Mouse (Mus musculus) CH12.LX (cell line): ENCODE results near the gene Gnl3l. TPM values are rescaled to one million over a fixed set of nuclear protein-coding genes. Genes with fewer than 3 reads are reported as not detected.

Experiments used
- DNase-seq: peaks from one replicate; pipeline ENCODE4 v3.0.0-alpha.2; 2013; ENCODE audit errors: extremely low read depth
- H3K27ac ChIP-seq: 2 replicates; pipeline ENCODE4 v1.5.1; 2012; ENCODE audit warnings: low read depth, mild to moderate bottlenecking, control low read depth, moderate library complexity; ENCODE audit not compliant: insufficient read depth
- H3K27me3 ChIP-seq: replicated peaks from 2 replicates; pipeline ENCODE3; 2012; ENCODE audit warnings: inconsistent platforms
- H3K36me3 ChIP-seq, 2 experiments: replicated peaks in 1 of 2; 2 replicates each; pipeline versions ENCODE3 to v1.6.1; 2012; ENCODE audit warnings: inconsistent platforms in 1 of 2, low read length in 1 of 2, mild to moderate bottlenecking in 1 of 2, mixed read lengths in 1 of 2, moderate library complexity in 1 of 2; ENCODE audit not compliant: control insufficient read depth in 1 of 2, insufficient read depth in 1 of 2
- H3K4me1 ChIP-seq, 2 experiments: 2 replicates each; pipeline ENCODE4 v1.6.1; 2012; ENCODE audit warnings: inconsistent platforms in 1 of 2, moderate library complexity in 1 of 2; ENCODE audit not compliant: insufficient read depth in 2 of 2, control insufficient read depth in 1 of 2
- H3K4me2 ChIP-seq: 2 replicates; pipeline ENCODE4 v1.6.1; 2012; ENCODE audit warnings: low read depth, mild to moderate bottlenecking, control low read depth; ENCODE audit not compliant: poor library complexity, insufficient read depth, severe bottlenecking
- H3K4me3 ChIP-seq, 3 experiments: fragments of 150-350 bp in 1 of 3; sonication (generic) in 1 of 3; replicated peaks in 1 of 3; 2 replicates each; pipeline versions ENCODE3 to v1.5.1; 2011 to 2012; ENCODE audit warnings: low read depth in 2 of 3, low read length in 2 of 3, mild to moderate bottlenecking in 2 of 3, moderate library complexity in 2 of 3, control low read depth in 1 of 3, improper control_type of control experiment in 1 of 3, inconsistent platforms in 1 of 3, mixed read lengths in 1 of 3; ENCODE audit not compliant: poor library complexity in 1 of 3
- H3K79me2 ChIP-seq: replicated peaks from 2 replicates; pipeline ENCODE4 v1.6.1; 2012; ENCODE audit warnings: mild to moderate bottlenecking, moderate library complexity; ENCODE audit not compliant: control insufficient read depth, poor library complexity, insufficient read depth, severe bottlenecking; ENCODE audit errors: extremely low read depth
- H3K9ac ChIP-seq: 2 replicates; pipeline ENCODE4 v1.6.1; 2012; ENCODE audit warnings: low read depth, mild to moderate bottlenecking, control low read depth, moderate library complexity; ENCODE audit not compliant: insufficient read depth
- H3K9me3 ChIP-seq: replicated peaks from 2 replicates; pipeline ENCODE3; 2012; ENCODE audit warnings: low read length, inconsistent platforms, mixed read lengths
- BHLHE40 ChIP-seq: IDR thresholded peaks from 2 replicates; pipeline ENCODE4 v1.6.1; 2011; ENCODE audit warnings: mild to moderate bottlenecking, low read depth, low read length, improper control_type of control experiment
- CHD2 ChIP-seq: IDR thresholded peaks from 2 replicates; pipeline ENCODE4 v1.6.1; 2011; ENCODE audit warnings: low read length, improper control_type of control experiment
- CTCF ChIP-seq, 2 experiments: IDR thresholded peaks in 1 of 2; conservative IDR thresholded peaks in 1 of 2; 2 replicates each; pipeline ENCODE4 v1.5.1; 2011 to 2012; ENCODE audit warnings: low read depth in 2 of 2, low read length in 2 of 2, improper control_type of control experiment in 1 of 2, inconsistent platforms in 1 of 2, mild to moderate bottlenecking in 1 of 2, moderate library complexity in 1 of 2
- E2F4 ChIP-seq: IDR thresholded peaks from 2 replicates; pipeline ENCODE4 v1.6.1; 2011; ENCODE audit warnings: low read depth, low read length, improper control_type of control experiment; ENCODE audit not compliant: insufficient replicate concordance
- EP300 ChIP-seq: IDR thresholded peaks from 2 replicates; pipeline ENCODE4 v1.6.1; 2011; ENCODE audit warnings: low read length, improper control_type of control experiment
- GABPA ChIP-seq: IDR thresholded peaks from 2 replicates; pipeline ENCODE4 v1.6.1; 2012; ENCODE audit warnings: low read depth, low read length, improper control_type of control experiment, inconsistent platforms; ENCODE audit not compliant: insufficient replicate concordance
- HCFC1 ChIP-seq: IDR thresholded peaks from 2 replicates; pipeline ENCODE4 v1.6.1; 2012; ENCODE audit warnings: low read depth, mild to moderate bottlenecking, inconsistent platforms, low read length, improper control_type of control experiment
- IRF4 ChIP-seq: IDR thresholded peaks from 2 replicates; pipeline ENCODE4 v1.6.1; 2014; ENCODE audit warnings: low read depth, mild to moderate bottlenecking, inconsistent platforms, low read length, improper control_type of control experiment
- JUN ChIP-seq: IDR thresholded peaks from 2 replicates; pipeline ENCODE4 v1.6.1; 2011; ENCODE audit warnings: low read depth, mild to moderate bottlenecking, low read length, improper control_type of control experiment, moderate library complexity; ENCODE audit not compliant: insufficient read depth
- MAFK ChIP-seq: IDR thresholded peaks from 2 replicates; pipeline ENCODE4 v1.6.1; 2011; ENCODE audit warnings: low read length, improper control_type of control experiment; ENCODE audit not compliant: insufficient replicate concordance
- MAX ChIP-seq: IDR thresholded peaks from 2 replicates; pipeline ENCODE4 v1.6.1; 2011; ENCODE audit warnings: low read length, improper control_type of control experiment
- MAZ ChIP-seq: IDR thresholded peaks from 2 replicates; pipeline ENCODE4 v1.6.1; 2012; ENCODE audit warnings: low read depth, mild to moderate bottlenecking, inconsistent platforms, low read length, improper control_type of control experiment, moderate library complexity
- MXI1 ChIP-seq: IDR thresholded peaks from 2 replicates; pipeline ENCODE4 v1.6.1; 2011; ENCODE audit warnings: mild to moderate bottlenecking, low read depth, low read length, improper control_type of control experiment
- MYC ChIP-seq: IDR thresholded peaks from 2 replicates; pipeline ENCODE4 v1.6.1; 2011; ENCODE audit warnings: low read depth, mild to moderate bottlenecking, improper control_type of control experiment, low read length
- NELFE ChIP-seq: IDR thresholded peaks from 2 replicates; pipeline ENCODE4 v1.6.1; 2011; ENCODE audit warnings: low read depth, low read length, improper control_type of control experiment
- NRF1 ChIP-seq: IDR thresholded peaks from 2 replicates; pipeline ENCODE4 v1.6.1; 2014; ENCODE audit warnings: low read depth, mild to moderate bottlenecking, inconsistent platforms, low read length, improper control_type of control experiment, moderate library complexity
- PAX5 ChIP-seq: IDR thresholded peaks from 2 replicates; pipeline ENCODE4 v1.6.1; 2012; ENCODE audit warnings: low read length, inconsistent platforms, mixed read lengths
- POLR2A ChIP-seq: IDR thresholded peaks from 2 replicates; pipeline ENCODE4 v1.6.1; 2011; ENCODE audit warnings: low read depth, mild to moderate bottlenecking, improper control_type of control experiment, low read length
- RAD21 ChIP-seq: IDR thresholded peaks from 2 replicates; pipeline ENCODE4 v1.6.1; 2011; ENCODE audit warnings: low read depth, mild to moderate bottlenecking, low read length, improper control_type of control experiment, moderate library complexity
- SIN3A ChIP-seq: IDR thresholded peaks from 2 replicates; pipeline ENCODE4 v1.6.1; 2012; ENCODE audit warnings: low read length, improper control_type of control experiment, inconsistent platforms
- SMC3 ChIP-seq: IDR thresholded peaks from 2 replicates; pipeline ENCODE4 v1.6.1; 2011; ENCODE audit warnings: low read depth, low read length, improper control_type of control experiment
- TBP ChIP-seq: conservative IDR thresholded peaks from 2 replicates; pipeline ENCODE4 v1.6.1; 2011; ENCODE audit warnings: low read depth, low read length, improper control_type of control experiment
- UBTF ChIP-seq: IDR thresholded peaks from 2 replicates; pipeline ENCODE4 v1.6.1; 2012; ENCODE audit warnings: low read depth, mild to moderate bottlenecking, inconsistent platforms, low read length, improper control_type of control experiment, moderate library complexity
- USF1 ChIP-seq: IDR thresholded peaks from 2 replicates; pipeline ENCODE4 v1.6.1; 2014; ENCODE audit warnings: low read depth, mild to moderate bottlenecking, inconsistent platforms, low read length, improper control_type of control experiment
- ZMIZ1 ChIP-seq: IDR thresholded peaks from 2 replicates; pipeline ENCODE4 v1.6.1; 2012; ENCODE audit warnings: low read depth, mild to moderate bottlenecking, inconsistent platforms, low read length, improper control_type of control experiment
- ZNF384 ChIP-seq: IDR thresholded peaks from 2 replicates; pipeline ENCODE4 v1.6.1; 2012; ENCODE audit warnings: low read depth, low read length, improper control_type of control experiment, inconsistent platforms
- dilution Hi-C: fragments of 300-500 bp; cut with MboI; formaldehyde crosslinking; loops from 2 replicates; pipeline ENCODE4 v1.14.3; 2020; ENCODE audit warnings: low sequenced_read_pairs; ENCODE audit not compliant: extremely low pct_unique_long_range_greater_than_20kb, extremely low pct_ligation_motif_present
- in situ Hi-C: fragments of 300-500 bp; cut with MboI; formaldehyde crosslinking; loops from 3 replicates; pipeline ENCODE4 v1.14.3; 2019; ENCODE audit warnings: low sequenced_read_pairs, low pct_ligation_motif_present, low pct_unique_long_range_greater_than_20kb, mixed read lengths
- polyA plus RNA-seq: library from polyadenylated mRNA; unstranded; fragments of >175 nt; gene quantifications from 2 replicates; pipeline ENCODE4 v1.2.1, GENCODE M21; 2012; ENCODE audit warnings: low read depth; ENCODE audit not compliant: insufficient read length
- total RNA-seq, 2 experiments: library from RNA; depleted of rRNA; stranded (reverse); fragments of 300-350 nt in 1 of 2; fragments of >200 nt in 1 of 2; gene quantifications; 2 replicates each; pipeline ENCODE4 v1.2.3; 2012 to 2014

Gene Gnl3l
- total and polyA plus RNA-seq, 3 experiments, result 32.3 to 63.8 (median 38.4) TPM

DNA sequence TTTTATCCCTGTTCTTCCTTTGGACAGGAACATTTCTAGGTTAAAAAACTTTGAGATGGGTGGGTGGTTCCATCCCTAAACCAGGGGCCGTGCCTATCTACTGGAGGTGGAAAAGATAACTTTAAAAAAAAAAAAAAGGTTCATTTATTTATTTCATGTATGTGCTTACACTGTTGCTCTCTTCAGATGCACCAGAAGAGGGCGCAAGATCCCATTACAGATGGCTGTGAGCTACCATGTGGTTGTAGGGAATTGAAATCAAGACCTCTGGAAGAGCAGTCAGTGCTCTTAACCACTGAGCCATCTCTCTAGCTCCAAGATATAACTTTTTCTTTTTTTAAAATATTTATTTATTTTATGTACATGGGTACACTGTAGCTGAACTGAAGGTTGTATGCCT is 54.1 kb downstream of the Gnl3l start:
- dilution Hi-C loops, result no loop called here
- in situ Hi-C loops, result loop anchor here (10.0 kb wide), 1 partner anchor 152 kb away; no protein-coding TSS in a partner anchor
- H3K27me3 ChIP-seq, result no peaks in the 10 kb centered on the region
- H3K79me2 ChIP-seq, result no peaks in the 10 kb centered on the region
- H3K4me1 ChIP-seq, result no peaks in the 10 kb centered on the region
- H3K27ac ChIP-seq, result no peak overlapping the region
- no peaks in the 10 kb centered on the region for H3K9me3 ChIP-seq
- H3K4me2 ChIP-seq, result no peak overlapping the region
- H3K4me3 ChIP-seq, result no peak overlapping the region
- H3K9ac ChIP-seq, result no peak overlapping the region
- H3K36me3 ChIP-seq, result no peaks in the 10 kb centered on the region
- DNase-seq, result peak; percentile 21
- TF ChIP-seq MXI1, result no peak
- TF ChIP-seq MAX, result no peak
- no peak for TF ChIP-seq EP300
- TF ChIP-seq NELFE, result no peak
- TF ChIP-seq MAZ, result no peak
- peak in 1 of 2 experiments; percentile 51; a peak in 3 of 4 replicates for TF ChIP-seq CTCF (conservative IDR thresholded peaks at IDR 0.05 in 1 of 2, IDR thresholded peaks at IDR 0.05 in 1 of 2; ENCODE audit: low read depth in 2 of 2, low read length in 2 of 2)
- TF ChIP-seq BHLHE40, result no peak
- TF ChIP-seq UBTF, result no peak
- TF ChIP-seq MYC, result peak; percentile 31; the same call in 1 of the 2 replicates
- TF ChIP-seq USF1, result no peak
- no peak for TF ChIP-seq GABPA
- TF ChIP-seq IRF4, result no peak
- no peak for TF ChIP-seq E2F4
- TF ChIP-seq PAX5, result no peak
- no peak for TF ChIP-seq NRF1
- TF ChIP-seq HCFC1, result no peak
- no peak for TF ChIP-seq ZMIZ1
- TF ChIP-seq JUN, result no peak
- peak; percentile 19 for TF ChIP-seq RAD21
- no peak for TF ChIP-seq SIN3A
- no peak for TF ChIP-seq POLR2A
- TF ChIP-seq ZNF384, result peak; percentile 74
- TF ChIP-seq MAFK, result no peak
- peak; percentile 38 for TF ChIP-seq SMC3
- no peak for TF ChIP-seq TBP
- no peak for TF ChIP-seq CHD2
